8 mouse cellular contexts compared by ENCODE assay signal in genomic region chr8:83740976-83741741, GRCm38 (mm10). TPM values are rescaled to one million over a fixed set of nuclear protein-coding genes. Genes with fewer than 3 reads are reported as not detected.
A peak's percentile ranks its signal among the peaks of the same experiment; 100 is the strongest.
DNase-seq lines count a peak whose midpoint lies in the region; ATAC-seq lines count a peak whose summit lies in the region.

TSS of gene Adgre5 (minus strand) at chr8:83741326.

- H3K9me3 ChIP-seq in forebrain, embryonic 14.5 days (replicated peaks; ENCODE audit: control insufficient read depth, low read length): no peaks in the 10 kb centered on the region
- peaks cover 3% of the 10 kb centered on the region; the same call in 1 of the 2 replicates for H3K9me3 ChIP-seq in limb, embryonic 12.5 days
- H3K9me3 ChIP-seq in midbrain, embryonic 12.5 days: no peaks in the 10 kb centered on the region

- H3K4me2 ChIP-seq in forebrain, embryonic 14.5 days (ENCODE audit: low read length): peak within 1 kb of the TSS; percentile 61
- H3K4me2 ChIP-seq in limb, embryonic 12.5 days: peak within 1 kb of the TSS; percentile 93
- peak within 1 kb of the TSS; percentile 89 for H3K4me2 ChIP-seq in midbrain, embryonic 12.5 days (replicated peaks)

- H3K27me3 ChIP-seq in forebrain, embryonic 14.5 days (replicated peaks; ENCODE audit: control insufficient read depth, insufficient read depth, low read length): peaks cover 26% of the 10 kb centered on the region; the same call in 1 of the 2 replicates
- peaks cover 11% of the 10 kb centered on the region; the same call in 1 of the 2 replicates for H3K27me3 ChIP-seq in limb, embryonic 12.5 days
- H3K27me3 ChIP-seq in midbrain, embryonic 12.5 days: peaks cover 65% of the 10 kb centered on the region
- H3K27me3 ChIP-seq in splenic B cell, adult 2 months (ENCODE audit: control insufficient read depth, insufficient read depth, low read length, poor library complexity, severe bottlenecking): no peaks in the 10 kb centered on the region

- H3K4me3 ChIP-seq in forebrain, embryonic 14.5 days (ENCODE audit: low read depth, low read length): peak within 1 kb of the TSS; percentile 33
- H3K4me3 ChIP-seq in limb, embryonic 12.5 days (replicated peaks): peak within 1 kb of the TSS; percentile 58
- peak within 1 kb of the TSS; percentile 48 for H3K4me3 ChIP-seq in midbrain, embryonic 12.5 days

- no peak within 1 kb of the TSS for H3K27ac ChIP-seq in forebrain, embryonic 14.5 days (ENCODE audit: low read depth, low read length)
- H3K27ac ChIP-seq in limb, embryonic 12.5 days: peak within 1 kb of the TSS; percentile 86
- no peak within 1 kb of the TSS for H3K27ac ChIP-seq in midbrain, embryonic 12.5 days (replicated peaks)

- H3K9ac ChIP-seq in forebrain, embryonic 14.5 days (ENCODE audit: low read length): peak within 1 kb of the TSS; percentile 37; the same call in 1 of the 2 replicates
- H3K9ac ChIP-seq in limb, embryonic 12.5 days (replicated peaks): peak within 1 kb of the TSS; percentile 77
- H3K9ac ChIP-seq in midbrain, embryonic 12.5 days (replicated peaks): peak within 1 kb of the TSS; percentile 59

- 0 out of 2 replicates have a peak, but pooled peaks cover 4% of the 10 kb centered on the region for H3K4me1 ChIP-seq in forebrain, embryonic 14.5 days (ENCODE audit: control insufficient read depth, insufficient read depth, low read length)
- H3K4me1 ChIP-seq in limb, embryonic 12.5 days (replicated peaks): peaks cover 35% of the 10 kb centered on the region
- peaks cover 15% of the 10 kb centered on the region for H3K4me1 ChIP-seq in midbrain, embryonic 12.5 days

- peak; percentile 16 for ATAC-seq in CD4-positive, CD25-positive, alpha-beta regulatory T cell, adult 4 months
- ATAC-seq in forebrain, embryonic 14.5 days: peak; percentile 54; the same call in 1 of the 2 replicates
- peak in 1 of 2 experiments; percentile 15; a peak in 1 of 4 replicates for ATAC-seq in hematopoietic stem cell, adult 5-6 weeks (replicated peaks in 1 of 2; ENCODE audit: insufficient read depth in 1 of 2, low FRiP score in 2 of 2, low TSS enrichment in 1 of 2, low read depth in 1 of 2, poor library complexity in 2 of 2, severe bottlenecking in 2 of 2)
- ATAC-seq in limb, embryonic 12.5 days (ENCODE audit: insufficient number of reproducible peaks, insufficient read depth, low FRiP score, low TSS enrichment, low read depth): peak; percentile 45; the same call in 1 of the 2 replicates
- peak; percentile 52; the same call in 1 of the 2 replicates for ATAC-seq in midbrain, embryonic 12.5 days (ENCODE audit: low FRiP score, low read depth)

- H3K36me3 ChIP-seq in forebrain, embryonic 14.5 days (ENCODE audit: control insufficient read depth, insufficient read depth, low read length): no peaks in the 10 kb centered on the region
- H3K36me3 ChIP-seq in limb, embryonic 12.5 days: no peaks in the 10 kb centered on the region
- no peaks in the 10 kb centered on the region for H3K36me3 ChIP-seq in midbrain, embryonic 12.5 days
- 0 out of 2 replicates have a peak, but pooled peaks cover 1% of the 10 kb centered on the region for H3K36me3 ChIP-seq in splenic B cell, adult 2 months (ENCODE audit: control insufficient read depth, insufficient read depth, low read length, poor library complexity, severe bottlenecking)

- peak; percentile 64 to 77 for DNase-seq in adrenal gland, adult 18-20 months (ENCODE audit: low spot score in 2 of 2)
- no peak for DNase-seq in forebrain, embryonic 14.5 days (ENCODE audit: low spot score)
- peak; percentile 86 for DNase-seq in splenic B cell, adult 2 months (ENCODE audit: low read depth, low spot score)
- DNase-seq in cerebellum, adult 11-12 months: no peak

- 1% methylated on average over 47 of the region's 56 CpGs for WGBS in forebrain, embryonic 14.5 days
- WGBS in limb, embryonic 12.5 days: under 1% methylated on average over 52 of the region's 56 CpGs
- 0% methylated on average over 39 of the region's 56 CpGs for WGBS in midbrain, embryonic 12.5 days

RNA-seq across cellular contexts. Expression of gene Adgre5, which starts in this region (rescaled TPM):
- polyA plus RNA-seq in CD4-positive, CD25-positive, alpha-beta regulatory T cell, adult 4 months (2017; shearing (Covaris generic)): 100 to 1,000 TPM; 199 to 267 TPM
- total RNA-seq in adrenal gland, adult 18-20 months (2021): 10 to 100 TPM; 23.4 to 35.3 TPM
- polyA plus RNA-seq in forebrain, embryonic 14.5 days (2014; fragmentation: Nextera tagmentation; extraction: Ambion mirVana): 9.3 and 12.4 TPM in 2 replicates
- total RNA-seq in hematopoietic stem cell, adult 5-6 weeks (2017): 23.2 and 24.9 TPM in 2 replicates
- polyA plus RNA-seq in limb, embryonic 12.5 days (2016; fragmentation: Nextera tagmentation; extraction: Ambion mirVana): 24.2 and 28.0 TPM in 2 replicates
- polyA plus RNA-seq in midbrain, embryonic 12.5 days (2016; fragmentation: Nextera tagmentation; extraction: Ambion mirVana): 13.9 and 16.7 TPM in 2 replicates

Comparison
In these comparisons a context has a peak if more than half of its experiments do, and no peak if none do; other contexts are left out.
1. DNase-seq: peak in adrenal gland, adult 18-20 months (2 of 2) and splenic B cell, adult 2 months (single experiment); none in forebrain, embryonic 14.5 days (single experiment) and cerebellum, adult 11-12 months (single experiment).
2. Peak in every context shown above with its lines, with median percentiles within 50 percentile points of each other: H3K4me2 ChIP-seq, H3K4me3 ChIP-seq and H3K9ac ChIP-seq.